Mouse (Mus musculus) lung, postnatal 0 days (tissue): ENCODE measurements at regions not wholly inside any gene's neighbourhood (a gene's known extent, or its start where the extent isn't known, plus 50 kb on each side); places are given as distances from the start of the nearest gene placed in this dataset.

ENCODE experiments used
- CTCF ChIP-seq: IDR thresholded peaks from 2 replicates; pipeline ENCODE4 v1.5.1; 2016; ENCODE audit warnings: antibody characterized with exemption, mild to moderate bottlenecking
- EP300 ChIP-seq: IDR thresholded peaks from 2 replicates; pipeline ENCODE4 v1.6.1; 2016; ENCODE audit warnings: antibody characterized with exemption, mild to moderate bottlenecking, control low read depth

GRCm38 (mm10) chr1:107977686-107978085 is 387.9 kb downstream of the Serpinb8 start:
- TF ChIP-seq CTCF (no peak), EP300 (no peak)
